Mouse (Mus musculus) frontal cortex, postnatal 14 days (tissue): ENCODE results near the gene 5530400C23Rik.
"Not testable (repeated sequence)": the region's sequence is repeated elsewhere in the genome, so short reads cannot be mapped to it uniquely, and the experiment has no call there.

Experiments
- DNase-seq, 2 experiments: peaks; one replicate each; pipeline ENCODE4 v3.0.0; 2022; ENCODE audit warnings: low spot score in 2 of 2

5530400C23Rik gene

DNA sequence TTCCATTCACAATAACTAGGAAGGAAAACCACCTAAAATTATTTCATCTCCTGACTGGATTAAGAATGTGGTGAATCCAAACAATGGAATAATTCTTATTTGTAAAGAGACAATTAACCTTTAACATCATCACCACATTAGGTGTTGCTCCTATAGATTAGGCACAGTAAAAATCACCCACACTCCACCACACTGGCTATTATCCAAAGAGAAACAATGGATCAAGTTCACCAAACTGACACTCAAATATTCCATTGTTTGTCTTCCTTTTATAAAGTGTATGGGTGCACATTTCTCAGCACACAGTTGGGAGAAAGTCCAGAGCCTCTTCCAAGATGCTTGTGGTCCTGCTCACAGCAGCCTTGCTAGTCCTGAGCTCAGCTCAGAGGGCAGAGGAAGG is at the start of gene 5530400C23Rik:
5530400C23Rik (plus strand) TSS at position 301 of the 400 bp plus-strand sequence.
- not testable (repeated sequence) for DNase-seq

DNA sequence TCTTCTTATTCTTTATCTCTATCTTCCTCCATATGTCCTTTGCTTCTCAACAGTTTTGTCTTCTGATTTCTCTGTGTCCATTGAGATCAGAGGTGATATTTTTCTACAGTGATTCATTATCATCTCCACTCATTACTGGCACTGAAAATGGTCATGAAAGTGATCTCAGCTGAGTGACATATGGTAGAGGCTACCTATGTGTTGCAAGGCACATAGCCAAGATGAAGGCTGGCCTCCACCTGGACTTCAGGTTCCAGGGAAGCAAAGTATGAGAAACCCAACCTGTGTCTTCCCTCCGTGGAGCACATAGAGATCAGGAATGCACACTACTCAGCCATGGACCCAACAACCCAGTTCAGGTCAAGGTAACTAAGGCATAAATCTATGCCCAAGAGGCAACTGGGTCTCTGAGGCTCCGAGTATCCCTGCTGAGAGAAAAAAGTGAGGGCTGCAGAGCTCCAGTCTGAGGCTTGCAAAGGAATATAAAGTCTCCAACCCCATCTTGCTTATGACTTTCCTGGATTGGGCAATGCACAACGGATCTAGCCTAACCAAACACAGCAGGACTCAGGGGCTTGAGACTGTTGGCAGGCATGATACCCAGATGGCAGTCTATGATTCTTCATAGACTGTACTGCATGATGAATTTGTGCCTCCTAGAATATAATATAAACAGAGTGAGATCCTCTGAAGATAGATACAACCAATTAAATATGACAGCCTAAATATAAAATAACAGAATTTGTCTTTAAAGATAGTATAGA is 14.1 kb downstream of the 5530400C23Rik start:
- no peak for DNase-seq

DNA sequence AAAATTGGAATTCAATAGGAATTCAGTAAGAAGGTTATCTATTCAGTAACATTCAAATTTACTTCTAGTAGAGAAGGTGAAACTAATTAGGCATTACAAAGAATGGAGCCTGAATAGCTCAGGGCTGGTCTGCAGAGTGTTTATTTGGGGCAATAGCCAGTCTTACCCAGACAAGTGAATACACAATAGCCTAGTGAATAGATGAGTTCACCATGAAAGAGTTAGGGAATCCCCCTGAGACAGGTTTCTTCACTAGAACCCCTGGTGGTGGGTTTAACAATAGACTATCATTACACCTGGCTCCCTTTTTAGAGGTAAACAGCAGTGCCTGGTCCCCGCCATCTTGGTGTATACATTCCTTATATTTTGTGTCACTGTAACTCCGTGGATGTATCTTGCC is 21.9 kb downstream of the 5530400C23Rik start:
- DNase-seq: not testable (repeated sequence)

DNA sequence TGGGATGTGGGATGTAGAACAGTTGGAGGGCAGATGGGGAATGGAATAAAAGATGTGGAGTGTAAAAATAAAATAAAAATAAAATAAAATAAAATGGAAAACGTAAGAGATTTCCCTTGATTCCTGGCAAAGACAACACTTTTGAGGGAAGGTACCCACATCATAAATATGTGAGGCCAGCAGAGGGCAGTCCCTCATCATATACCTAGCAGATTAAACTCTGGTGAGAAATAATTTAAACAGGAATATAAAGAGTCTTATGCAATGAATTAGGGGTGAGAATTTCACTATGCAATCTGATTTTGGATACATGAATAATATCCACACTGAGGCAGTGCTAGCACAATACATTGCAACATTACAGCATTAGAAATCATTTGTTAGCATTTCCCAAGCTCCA is 46.5 kb downstream of the 5530400C23Rik start:
- no peak for DNase-seq

DNA sequence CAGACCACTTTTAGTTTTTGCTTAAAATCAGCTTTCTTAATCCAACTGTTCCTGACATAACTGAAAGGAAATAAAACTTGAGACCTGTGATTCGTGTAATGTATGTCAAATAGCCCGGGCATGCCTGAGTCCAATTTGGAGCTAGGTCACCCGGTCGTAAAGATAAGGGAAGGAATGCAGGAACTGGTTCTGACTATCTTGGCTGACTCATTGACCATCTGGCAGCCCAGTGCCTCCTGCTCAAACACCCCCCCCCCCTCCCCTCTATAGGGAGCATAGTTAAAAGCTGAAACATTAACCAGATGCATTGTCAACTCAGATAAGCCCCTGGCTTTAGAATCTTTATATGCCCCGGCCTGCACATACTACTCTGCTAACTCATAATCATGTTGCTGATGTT is 49.7 kb downstream of the 5530400C23Rik start:
- not testable (repeated sequence) for DNase-seq
